ENCODE assay signal across 8 mouse cellular contexts in genomic region chr13:42589607-42590006, GRCm38 (mm10).
DNase-seq lines count a peak whose midpoint lies in the region; ATAC-seq and TF ChIP-seq lines count a peak whose summit lies in the region.
"Had no signal": no experiment of that assay in that cellular context is flagged by ENCODE, and none has a peak within 500 bp of the region (broad histone marks: within the 10 kb centered on the region; RNA-seq: fewer than 3 reads in every experiment).

No protein-coding gene starts in this region.

- no peaks in the 10 kb centered on the region for H3K27me3 ChIP-seq in hindbrain, embryonic 11.5 days (ENCODE audit: control insufficient read depth, insufficient read depth, low read length)
- H3K27me3 ChIP-seq in hindbrain, embryonic 10.5 days (ENCODE audit: insufficient read depth, poor library complexity, severe bottlenecking) = no peaks in the 10 kb centered on the region
- H3K27me3 ChIP-seq in stomach, postnatal 0 days (ENCODE audit: control insufficient read depth, insufficient read depth, low read length) = no peaks in the 10 kb centered on the region

- no peak overlapping the region for H3K27ac ChIP-seq in hindbrain, embryonic 11.5 days (ENCODE audit: low read depth, low read length)
- no peak overlapping the region for H3K27ac ChIP-seq in hindbrain, embryonic 10.5 days
- no peak overlapping the region for H3K27ac ChIP-seq in stomach, postnatal 0 days (replicated peaks)

- WGBS in hindbrain, embryonic 11.5 days = 81% methylated on average over 5 of the region's 5 CpGs
- 80% methylated on average over 5 of the region's 5 CpGs for WGBS in hindbrain, embryonic 10.5 days
- 65% methylated on average over 5 of the region's 5 CpGs for WGBS in stomach, postnatal 0 days

- no peak overlapping the region for H3K4me3 ChIP-seq in hindbrain, embryonic 11.5 days (ENCODE audit: low read depth, low read length)
- H3K4me3 ChIP-seq in hindbrain, embryonic 10.5 days = no peak overlapping the region
- H3K4me3 ChIP-seq in stomach, postnatal 0 days (ENCODE audit: low read depth, low read length) = no peak overlapping the region

- no peak overlapping the region for H3K4me2 ChIP-seq in hindbrain, embryonic 11.5 days (replicated peaks; ENCODE audit: low read depth, low read length)
- H3K4me2 ChIP-seq in stomach, postnatal 0 days (replicated peaks; ENCODE audit: low read depth) = no peak overlapping the region
- H3K4me2 ChIP-seq: heart, embryonic 11.5 days had no signal

- no peaks in the 10 kb centered on the region for H3K36me3 ChIP-seq in hindbrain, embryonic 11.5 days (ENCODE audit: control insufficient read depth, insufficient read depth, low read length)
- H3K36me3 ChIP-seq in hindbrain, embryonic 10.5 days = no peaks in the 10 kb centered on the region
- H3K36me3 ChIP-seq in stomach, postnatal 0 days (ENCODE audit: control insufficient read depth, insufficient read depth, low read length) = no peaks in the 10 kb centered on the region

- no peak for ATAC-seq in hindbrain, embryonic 11.5 days (ENCODE audit: low FRiP score)
- no peak for ATAC-seq in stomach, postnatal 0 days (ENCODE audit: low FRiP score, low TSS enrichment)

- H3K4me1 ChIP-seq in hindbrain, embryonic 11.5 days (replicated peaks; ENCODE audit: control insufficient read depth, insufficient read depth, low read length) = no peaks in the 10 kb centered on the region
- peaks cover 8% of the 10 kb centered on the region for H3K4me1 ChIP-seq in hindbrain, embryonic 10.5 days (replicated peaks)
- H3K4me1 ChIP-seq in stomach, postnatal 0 days (replicated peaks; ENCODE audit: control insufficient read depth, insufficient read depth) = no peaks in the 10 kb centered on the region

- no peaks in the 10 kb centered on the region for H3K9me3 ChIP-seq in hindbrain, embryonic 11.5 days (ENCODE audit: control insufficient read depth, low read length)
- no peaks in the 10 kb centered on the region for H3K9me3 ChIP-seq in hindbrain, embryonic 10.5 days
- H3K9me3 ChIP-seq in stomach, postnatal 0 days (ENCODE audit: control insufficient read depth, low read length) = no peaks in the 10 kb centered on the region

- H3K9ac ChIP-seq in hindbrain, embryonic 11.5 days (ENCODE audit: low read depth, low read length) = no peak overlapping the region
- no peak overlapping the region for H3K9ac ChIP-seq in stomach, postnatal 0 days (ENCODE audit: low read length)

- peak; percentile 76 for TF ChIP-seq CTCF in stomach, postnatal 0 days (IDR thresholded peaks at IDR 0.05; ENCODE audit: low read depth)

- peak; percentile 43 for DNase-seq in hindbrain, embryonic 11.5 days (ENCODE audit: low spot score)
- no peak for DNase-seq in hindbrain, embryonic 10.5 days (ENCODE audit: low spot score)
- DNase-seq in lung, postnatal 14 days = peak; percentile 23
- DNase-seq in lung, adult 18-20 months = no peak
- peak; percentile 58 for DNase-seq in adipocyte (ENCODE audit: low spot score)
- DNase-seq in stomach, postnatal 0 days (ENCODE audit: low spot score) = no peak
- no peak for DNase-seq in layer of hippocampus, postnatal 36 days

- no peak for TF ChIP-seq EP300 in stomach, postnatal 0 days (optimal IDR thresholded peaks at IDR 0.05)

Comparison
In these comparisons a context has a peak if more than half of its experiments do, and no peak if none do; other contexts are left out.
1. DNase-seq: peak in hindbrain, embryonic 11.5 days (single experiment), lung, postnatal 14 days (single experiment) and adipocyte (single experiment); none in hindbrain, embryonic 10.5 days (single experiment), lung, adult 18-20 months (0 of 2), stomach, postnatal 0 days (single experiment) and layer of hippocampus, postnatal 36 days (0 of 2).